Mouse (Mus musculus) kidney, postnatal 36 days (tissue): ENCODE results near the gene Pclo.
"Not testable (repeated sequence)": the region's sequence is repeated elsewhere in the genome, so short reads cannot be mapped to it uniquely, and the experiment has no call there.

Experiments used
- DNase-seq, 2 experiments: peaks; one replicate each; pipeline ENCODE4 v3.0.0; 2021 to 2022; ENCODE audit warnings: mixed read lengths in 2 of 2

Gene Pclo

GRCm38 (mm10) chr5:14514631-14515523, at the start of gene Pclo:
Gene Pclo, plus strand, starts transcription at chr5:14514918.
- DNase-seq, result peak; percentile 85 to 88

DNA sequence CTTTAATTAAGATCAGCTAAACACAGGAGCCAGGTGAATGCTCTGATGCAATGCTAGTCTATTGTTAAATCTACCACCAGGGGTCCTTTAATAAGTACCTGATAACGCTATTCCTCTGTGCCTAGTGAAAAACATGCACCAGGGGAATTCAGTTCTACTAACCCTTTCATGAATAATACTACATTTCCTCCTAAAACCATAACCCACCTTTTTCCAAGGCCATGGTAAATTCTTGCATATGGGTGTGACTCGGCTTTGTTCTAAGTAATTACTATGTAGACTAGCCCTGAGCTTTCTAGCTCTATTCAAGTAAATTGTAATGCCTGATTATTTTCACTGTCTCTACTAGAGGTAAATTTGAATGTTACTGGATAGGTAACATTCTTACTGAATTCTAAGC, 20.3 kb upstream of the Pclo start:
- DNase-seq, result not testable (repeated sequence)

DNA sequence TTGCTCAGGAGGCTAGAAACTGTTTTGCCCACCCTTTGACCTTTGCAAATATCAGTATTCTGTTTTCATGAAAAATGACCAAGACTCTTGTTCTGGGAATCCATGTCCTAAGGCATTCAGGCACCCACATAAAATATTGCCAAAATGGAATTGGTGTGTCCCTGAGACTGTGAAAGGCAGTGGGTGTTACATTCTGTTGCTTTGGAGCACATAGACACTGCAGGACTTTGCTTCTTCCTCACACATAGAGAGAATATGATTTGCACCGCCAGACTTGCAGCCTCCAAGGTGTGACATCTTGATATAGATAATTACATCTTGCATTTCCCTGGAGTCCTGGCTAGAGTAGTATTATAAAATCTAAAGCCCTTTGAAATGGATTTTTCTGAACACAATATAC, 6.2 kb upstream of the Pclo start:
- DNase-seq, result no peak

DNA sequence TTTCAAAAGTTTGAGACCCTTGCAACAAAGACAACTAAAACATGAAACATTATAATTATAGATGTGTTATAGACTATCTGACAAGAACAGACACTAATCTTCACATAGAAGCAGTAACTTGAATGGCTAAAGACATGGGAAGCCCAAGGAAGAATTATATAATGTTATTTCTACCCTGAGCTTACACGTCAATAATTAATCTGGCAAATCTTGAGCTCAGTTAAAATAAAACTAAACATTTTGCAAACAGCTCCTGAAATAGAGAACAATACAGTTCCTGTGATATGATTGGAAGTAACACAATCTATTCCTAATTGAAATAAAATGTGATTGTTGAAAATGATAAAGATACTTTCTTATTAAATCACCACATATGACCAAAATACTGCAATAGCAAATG, 5.1 kb upstream of the Pclo start:
- DNase-seq, result peak in 1 of 2 experiments; percentile 28

- DNase-seq, result no peak
These were observed 3.6 kb downstream of the Pclo start for GRCm38 (mm10) chr5:14518131-14518832.

DNA sequence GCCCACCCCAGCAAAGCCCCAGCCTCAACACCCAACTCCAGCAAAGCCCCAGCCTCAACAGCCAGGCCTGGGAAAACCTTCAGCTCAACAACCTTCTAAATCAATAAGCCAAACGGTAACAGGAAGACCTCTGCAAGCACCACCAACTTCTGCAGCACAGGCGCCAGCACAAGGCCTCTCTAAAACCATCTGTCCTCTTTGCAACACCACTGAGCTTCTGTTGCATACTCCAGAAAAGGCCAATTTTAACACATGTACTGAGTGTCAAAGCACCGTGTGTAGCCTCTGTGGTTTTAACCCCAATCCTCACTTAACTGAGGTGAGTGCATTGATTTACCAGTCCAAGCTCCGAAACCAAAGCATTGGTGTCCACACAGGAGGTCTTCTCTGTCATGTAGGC, 7.3 kb downstream of the Pclo start:
- DNase-seq, result no peak

DNA sequence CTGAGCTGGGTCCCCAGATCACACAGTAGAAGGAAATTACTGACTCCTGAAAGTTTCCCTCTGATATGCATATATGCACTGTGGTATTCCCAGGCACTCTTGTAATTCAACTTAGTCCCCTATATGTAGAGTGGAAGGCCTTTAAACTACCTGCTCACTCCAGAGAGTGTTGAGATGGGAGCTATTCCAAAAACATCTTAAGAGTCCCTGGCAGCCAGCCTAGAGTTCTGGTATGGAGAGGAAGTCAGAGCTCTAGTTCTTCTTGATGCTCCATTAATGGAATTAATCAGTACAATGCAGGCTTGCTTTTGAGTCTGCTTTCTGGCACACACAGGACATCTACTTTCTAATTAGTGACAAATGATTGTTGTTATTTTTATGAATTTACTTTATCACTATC, 11.3 kb downstream of the Pclo start:
- peak; percentile 6 to 37 for DNase-seq

DNA sequence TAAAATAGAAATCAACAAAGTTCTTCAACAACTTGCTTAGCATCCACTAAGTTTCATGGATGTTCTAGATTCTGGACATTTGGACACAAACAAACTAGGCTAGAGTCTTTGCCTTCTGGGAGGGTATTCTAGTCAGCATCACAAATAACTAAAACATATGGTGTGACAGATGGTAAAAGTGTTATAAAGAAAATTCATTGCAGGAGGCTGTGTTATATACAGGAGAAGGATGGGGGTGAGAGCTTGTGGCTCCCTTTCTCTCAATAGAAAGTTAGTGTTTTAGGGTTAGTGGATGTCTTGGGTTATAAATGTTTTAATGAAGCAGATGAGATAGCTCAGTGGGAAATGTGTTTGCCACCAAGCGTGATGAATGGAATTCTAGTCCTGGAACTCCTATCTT, 13.1 kb downstream of the Pclo start:
- DNase-seq, result no peak

DNA sequence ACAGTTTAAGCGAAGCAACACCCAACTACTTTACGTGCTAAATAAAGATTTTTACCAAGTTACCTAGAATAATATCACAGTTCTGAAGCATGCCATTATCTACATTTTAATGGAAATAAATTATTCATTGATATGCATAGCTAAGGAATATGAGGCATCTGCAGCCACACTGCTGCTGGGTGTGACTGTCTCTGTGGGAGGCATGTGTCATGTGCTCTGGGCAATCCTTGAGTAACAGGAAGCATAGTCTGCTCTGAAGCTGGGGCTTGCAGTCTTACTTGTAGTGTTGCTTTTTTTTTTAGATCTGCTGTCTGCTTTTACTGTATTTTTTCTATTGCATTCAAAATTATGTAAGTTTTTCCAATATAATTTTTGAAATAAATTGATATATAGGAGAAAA, 17.2 kb downstream of the Pclo start:
- DNase-seq, result no peak

DNA sequence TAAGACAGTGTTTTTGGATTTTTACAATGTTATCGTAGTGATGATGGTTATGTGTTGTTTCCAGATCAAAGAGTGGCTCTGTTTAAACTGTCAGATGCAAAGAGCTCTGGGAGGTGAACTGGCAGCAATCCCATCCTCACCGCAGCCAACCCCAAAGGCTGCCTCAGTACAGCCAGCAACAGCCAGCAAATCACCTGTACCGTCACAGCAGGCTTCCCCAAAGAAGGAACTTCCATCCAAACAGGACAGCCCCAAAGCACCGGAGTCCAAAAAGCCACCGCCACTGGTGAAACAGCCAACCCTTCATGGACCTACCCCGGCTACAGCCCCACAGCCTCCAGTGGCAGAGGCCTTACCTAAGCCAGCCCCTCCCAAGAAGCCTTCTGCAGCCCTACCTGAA, 24.6 kb downstream of the Pclo start:
- DNase-seq, result no peak

DNA sequence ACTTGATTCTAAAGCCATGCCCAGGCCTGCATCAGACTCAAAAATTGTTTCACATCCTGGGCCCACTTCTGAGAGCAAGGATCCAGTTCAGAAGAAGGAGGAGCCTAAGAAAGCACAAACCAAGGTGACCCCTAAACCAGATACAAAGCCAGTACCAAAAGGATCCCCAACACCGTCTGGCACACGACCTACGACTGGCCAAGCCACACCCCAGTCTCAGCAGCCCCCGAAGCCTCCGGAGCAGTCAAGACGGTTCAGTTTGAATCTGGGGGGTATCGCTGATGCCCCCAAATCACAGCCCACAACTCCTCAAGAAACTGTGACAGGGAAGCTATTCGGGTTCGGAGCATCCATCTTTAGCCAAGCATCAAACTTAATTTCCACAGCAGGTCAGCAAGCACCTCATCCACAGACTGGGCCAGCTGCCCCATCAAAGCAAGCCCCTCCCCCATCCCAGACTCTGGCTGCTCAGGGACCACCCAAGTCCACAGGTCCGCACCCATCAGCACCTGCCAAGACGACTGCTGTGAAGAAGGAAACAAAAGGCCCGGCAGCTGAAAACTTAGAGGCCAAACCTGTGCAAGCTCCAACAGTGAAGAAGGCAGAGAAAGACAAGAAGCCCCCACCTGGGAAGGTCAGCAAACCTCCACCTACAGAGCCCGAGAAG, 25.4 kb downstream of the Pclo start:
- DNase-seq, result no peak

- no peak for DNase-seq
These were observed 60.9 kb downstream of the Pclo start for GRCm38 (mm10) chr5:14575626-14576025.

DNA sequence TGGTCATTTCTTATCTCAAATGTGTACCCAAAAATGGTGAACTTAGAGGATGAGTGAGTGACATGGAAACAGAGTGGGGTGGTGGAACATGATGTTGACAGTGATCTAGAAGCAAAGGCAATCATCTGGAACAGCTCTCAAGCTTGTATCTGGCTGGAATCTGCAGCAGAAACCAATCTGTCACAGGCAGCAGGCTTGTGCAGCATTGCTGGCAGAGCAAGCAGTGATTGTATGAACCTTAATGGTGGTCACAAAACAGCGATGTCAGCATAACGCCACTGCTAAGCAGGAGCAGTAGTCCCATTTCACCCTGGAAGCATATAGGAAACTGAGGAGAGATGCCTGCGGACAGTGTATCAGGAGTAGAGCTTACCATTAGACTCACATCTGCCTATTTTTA, 76.8 kb downstream of the Pclo start:
- no peak for DNase-seq

DNA sequence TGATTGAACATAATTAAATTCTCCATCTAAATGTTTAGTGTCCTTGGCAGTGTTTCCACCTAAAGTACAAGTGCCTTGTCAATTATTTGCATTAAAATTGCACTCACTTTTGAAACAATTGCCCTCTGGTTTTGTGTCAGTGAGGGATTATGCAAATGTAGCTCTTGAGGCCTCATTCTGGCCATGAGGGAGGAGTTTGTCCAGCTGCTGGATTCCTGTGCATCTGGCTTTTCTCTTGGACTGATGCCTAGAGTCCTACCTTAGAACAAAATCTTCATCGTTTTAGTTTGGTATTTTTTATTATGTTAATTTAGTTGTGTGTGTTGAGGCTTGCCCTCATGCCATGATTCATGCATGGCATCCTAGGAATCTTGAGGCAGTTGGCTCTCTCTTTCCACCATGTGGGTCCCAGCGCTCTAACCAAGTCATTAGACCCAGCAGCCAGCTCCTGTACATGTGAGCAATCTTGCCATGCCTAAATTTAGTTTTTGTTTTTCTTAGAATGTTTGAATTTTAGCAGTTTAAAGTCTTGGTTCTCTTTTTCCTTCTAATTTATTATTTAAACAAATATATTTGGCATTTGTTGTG, 80.8 kb downstream of the Pclo start:
- no peak for DNase-seq

DNA sequence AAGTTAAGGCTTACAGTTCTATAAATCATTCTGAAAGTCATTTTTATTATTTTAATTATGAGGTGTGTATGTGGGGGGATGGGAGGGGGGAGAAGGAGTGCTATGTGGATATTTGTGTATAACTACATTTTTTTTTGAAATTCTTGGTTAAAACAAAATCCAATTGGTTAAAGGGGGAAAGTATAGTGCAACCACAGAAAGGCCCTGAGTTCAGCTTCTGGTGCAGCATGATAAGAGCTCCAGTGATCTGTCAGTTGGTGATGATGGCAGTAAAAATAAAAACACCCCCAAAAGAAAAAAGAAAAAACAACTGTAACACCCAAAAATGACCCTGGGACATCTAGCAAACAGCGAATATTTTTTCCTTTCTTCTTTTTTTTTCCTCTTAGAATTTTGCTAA, 93.6 kb downstream of the Pclo start:
- no peak for DNase-seq

DNA sequence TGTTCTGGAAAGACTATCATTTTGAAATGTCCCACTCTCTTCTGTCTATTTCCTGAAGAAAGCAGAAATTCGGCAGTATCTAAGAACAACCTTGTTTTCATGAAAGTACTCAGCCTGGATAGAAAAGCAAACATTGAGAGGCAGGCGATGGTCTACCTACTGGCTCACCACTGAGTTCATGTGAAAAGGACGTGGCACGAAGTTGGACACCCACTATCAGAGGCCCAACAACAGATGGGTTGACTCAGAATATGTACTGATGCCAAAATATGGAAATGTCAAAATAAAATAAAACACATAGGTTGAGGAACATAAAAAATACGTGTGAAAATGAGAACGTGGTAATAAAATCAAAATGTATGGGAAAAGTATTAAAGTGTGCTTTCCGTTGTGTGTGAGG, 106.4 kb downstream of the Pclo start:
- DNase-seq, result no peak

DNA sequence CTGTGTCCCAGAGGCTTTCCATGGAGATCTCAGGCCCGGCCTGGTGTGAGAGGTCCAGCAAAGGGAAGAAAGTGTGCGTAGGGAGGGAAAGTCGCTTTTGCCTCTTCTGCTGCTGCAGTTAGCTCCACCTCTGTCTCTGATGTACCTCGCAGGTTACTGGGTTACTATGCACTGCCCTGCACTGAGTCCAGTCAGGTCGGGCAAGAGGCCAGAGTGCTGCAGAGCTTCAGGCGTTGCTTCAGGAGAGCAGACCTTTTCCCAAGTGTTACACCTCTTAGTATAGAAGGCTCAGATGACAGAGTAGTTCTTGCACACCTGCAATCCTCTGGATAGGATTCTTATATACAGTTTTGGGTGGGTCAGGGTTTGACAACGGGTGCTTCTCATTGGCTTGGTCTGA, 108.6 kb downstream of the Pclo start:
- peak; percentile 42 to 65 for DNase-seq

DNA sequence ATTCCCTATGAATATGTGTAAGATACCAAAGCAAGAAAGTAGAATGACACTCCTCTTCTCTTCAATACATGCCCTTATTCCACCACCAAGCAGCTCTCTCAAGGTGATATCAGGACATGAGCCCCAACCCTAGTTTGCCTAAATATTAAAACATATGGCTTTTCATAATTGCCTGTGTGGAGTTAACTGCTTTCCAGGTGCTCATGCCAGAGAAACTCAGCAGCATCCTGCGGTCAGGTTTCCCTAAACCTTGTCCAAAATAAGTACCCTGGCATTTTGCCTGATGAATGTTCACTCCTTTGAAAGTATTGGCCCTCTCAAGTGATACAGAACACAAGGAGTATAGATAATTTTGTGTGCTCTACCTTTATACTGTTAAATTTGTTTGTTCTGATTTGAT, 126.5 kb downstream of the Pclo start:
- DNase-seq, result no peak

- no peak for DNase-seq
These were observed 131.1 kb downstream of the Pclo start for GRCm38 (mm10) chr5:14645856-14646255.

DNA sequence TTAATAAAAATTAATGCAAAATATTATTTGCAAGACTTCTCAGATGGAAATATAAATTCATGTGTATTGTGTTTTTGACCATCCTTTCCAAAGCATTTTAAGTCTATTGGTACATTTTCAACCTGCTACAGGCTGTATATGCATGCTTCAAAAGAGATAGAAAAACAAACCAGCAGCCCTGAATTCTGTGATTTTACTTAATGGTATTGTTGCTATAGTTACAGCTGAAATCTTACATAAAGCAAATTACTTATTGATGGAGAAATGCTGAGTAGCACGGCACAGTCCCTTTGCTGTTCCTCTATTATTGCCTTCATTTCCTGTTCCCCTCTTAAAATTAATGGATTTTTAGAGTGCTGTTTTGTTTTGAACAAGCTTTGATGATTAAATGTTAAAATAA, 145.9 kb downstream of the Pclo start:
- DNase-seq, result no peak

DNA sequence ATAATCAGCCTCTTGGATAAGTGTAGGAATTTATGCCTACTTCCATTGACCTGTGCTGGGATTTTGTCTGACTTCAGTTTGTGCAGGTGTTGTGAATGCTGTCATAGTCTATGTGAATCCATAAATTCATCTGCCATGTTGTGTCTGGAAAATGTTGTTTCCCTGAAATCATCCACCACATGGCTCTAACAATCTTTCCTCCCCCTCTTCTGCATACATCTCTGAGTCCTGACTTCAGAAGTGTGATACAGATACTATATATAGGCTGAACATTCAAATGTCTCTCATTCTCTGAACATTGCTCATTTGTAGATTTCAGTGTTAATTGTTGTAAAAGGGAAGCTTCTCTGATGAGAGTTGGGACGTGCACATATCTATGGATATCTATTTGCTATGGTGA, 147.5 kb downstream of the Pclo start:
- no peak for DNase-seq

GRCm38 (mm10) chr5:14662603-14663002, 147.9 kb downstream of the Pclo start:
- no peak for DNase-seq

- peak in 1 of 2 experiments; percentile 12 for DNase-seq
These were observed 165.7 kb downstream of the Pclo start for GRCm38 (mm10) chr5:14680419-14680818.
